Mouse (Mus musculus): Measurements from ENCODE around the gene I0C0044D17Rik. TPM values are rescaled to one million over a fixed set of nuclear protein-coding genes. Genes with fewer than 3 reads are reported as not detected.

The I0C0044D17Rik gene
- polyA plus RNA-seq, 1 experiment from 2014 or later = not detected

DNA sequence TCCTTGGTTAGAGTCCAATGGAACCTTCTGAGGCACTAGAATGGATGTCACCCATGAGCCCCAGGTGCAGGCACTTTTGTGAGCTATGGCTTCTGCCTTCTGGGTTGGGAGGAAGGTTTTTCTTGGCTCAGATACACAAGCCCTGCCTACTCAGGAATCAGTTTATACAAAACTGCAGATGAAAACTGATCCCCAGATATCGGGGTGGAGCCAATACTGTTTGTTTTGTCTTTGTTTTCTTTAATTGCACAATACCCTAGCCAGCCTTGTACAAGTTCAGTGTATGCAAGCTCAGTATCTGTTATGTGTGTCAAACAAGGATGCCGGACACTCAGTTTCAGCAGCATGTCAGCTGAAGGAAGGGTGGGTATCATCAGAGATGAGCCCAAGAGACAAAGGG lies 28.4 kb downstream of the I0C0044D17Rik start:
- Histone ChIP-seq H3K27ac (ENCODE audit: low read depth, low read length) (no peak overlapping the region), H3K9ac (ENCODE audit: low read depth, low read length) (no peak overlapping the region), H3K27me3 (ENCODE audit: control insufficient read depth, insufficient read depth, low read length) (no peaks in the 10 kb centered on the region), H3K4me1 (ENCODE audit: control insufficient read depth, insufficient read depth, low read length) (0 out of 2 replicates have a peak, but pooled peaks cover 3% of the 10 kb centered on the region), H3K4me3 (ENCODE audit: low read length) (no peak overlapping the region), H3K36me3 (ENCODE audit: control insufficient read depth, insufficient read depth, low read length) (no peaks in the 10 kb centered on the region), H3K9me3 (ENCODE audit: control insufficient read depth, low read length) (no peaks in the 10 kb centered on the region), H3K4me2 (replicated peaks; ENCODE audit: low read depth, low read length) (no peak overlapping the region)
- 77% methylated on average over 2 of the region's 2 CpGs for WGBS
- ATAC-seq (ENCODE audit: low FRiP score, low TSS enrichment) = no peak

DNA sequence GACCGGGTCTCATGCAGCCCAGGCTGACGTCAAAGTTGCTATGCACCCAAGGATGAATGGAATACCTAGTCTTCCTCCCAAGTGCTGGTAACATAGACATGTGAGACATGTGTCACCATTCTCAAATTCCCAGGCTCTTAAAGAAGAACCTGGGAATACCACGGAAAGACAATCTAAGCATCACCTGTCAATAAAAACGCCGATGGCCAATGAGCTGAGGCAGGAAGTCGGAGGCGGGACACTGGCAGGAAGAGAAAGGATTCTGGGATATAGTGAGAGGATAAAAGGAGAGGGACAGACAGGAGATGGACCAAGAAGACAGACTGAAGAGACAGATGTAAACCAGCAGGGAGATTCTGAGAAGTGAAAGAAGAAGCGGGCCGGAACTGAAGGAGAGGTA lies 30.2 kb downstream of the I0C0044D17Rik start:
- H3K4me1 ChIP-seq (ENCODE audit: control insufficient read depth, insufficient read depth, low read length) = peaks cover 3% of the 10 kb centered on the region; the same call in 1 of the 2 replicates
- ATAC-seq (ENCODE audit: low FRiP score, low TSS enrichment) = no peak
- H3K36me3 ChIP-seq (ENCODE audit: control insufficient read depth, insufficient read depth, low read length) = no peaks in the 10 kb centered on the region
- no peak overlapping the region for H3K4me2 ChIP-seq (replicated peaks; ENCODE audit: low read depth, low read length)
- no peak overlapping the region for H3K9ac ChIP-seq (ENCODE audit: low read depth, low read length)
- H3K27ac ChIP-seq (ENCODE audit: low read depth, low read length) = no peak overlapping the region
- no peak overlapping the region for H3K4me3 ChIP-seq (ENCODE audit: low read length)
- H3K9me3 ChIP-seq (ENCODE audit: control insufficient read depth, low read length) = no peaks in the 10 kb centered on the region
- 92% methylated on average over 9 of the region's 9 CpGs for WGBS
- no peaks in the 10 kb centered on the region for H3K27me3 ChIP-seq (ENCODE audit: control insufficient read depth, insufficient read depth, low read length)

DNA sequence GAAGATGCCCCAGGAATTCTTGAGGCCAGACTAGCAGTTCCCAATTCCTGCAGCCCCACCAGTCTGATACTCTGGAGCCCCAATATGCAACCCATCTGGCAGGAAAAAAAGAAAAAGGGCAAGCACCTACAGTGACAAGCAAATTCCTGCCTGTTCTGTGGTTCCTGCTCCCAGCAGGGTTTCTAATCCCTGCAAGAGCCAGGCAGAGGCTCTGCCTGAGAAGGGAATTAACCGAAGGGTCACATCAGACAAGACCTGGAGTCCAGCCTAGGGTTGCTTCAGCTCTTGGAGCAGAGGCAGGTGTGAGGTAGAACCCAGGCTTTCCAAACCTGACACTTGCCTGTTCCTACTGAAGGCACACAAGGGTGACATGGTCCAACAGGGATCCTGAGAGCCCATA lies 32.9 kb downstream of the I0C0044D17Rik start:
- Histone ChIP-seq H3K9ac (ENCODE audit: low read depth, low read length) (no peak overlapping the region), H3K4me3 (ENCODE audit: low read length) (no peak overlapping the region), H3K27me3 (ENCODE audit: control insufficient read depth, insufficient read depth, low read length) (no peaks in the 10 kb centered on the region), H3K27ac (ENCODE audit: low read depth, low read length) (no peak overlapping the region; the same call in 1 of the 2 replicates), H3K4me2 (replicated peaks; ENCODE audit: low read depth, low read length) (no peak overlapping the region), H3K36me3 (ENCODE audit: control insufficient read depth, insufficient read depth, low read length) (no peaks in the 10 kb centered on the region), H3K4me1 (ENCODE audit: control insufficient read depth, insufficient read depth, low read length) (no peaks in the 10 kb centered on the region; the same call in 1 of the 2 replicates), H3K9me3 (ENCODE audit: control insufficient read depth, low read length) (no peaks in the 10 kb centered on the region)
- ATAC-seq (ENCODE audit: low FRiP score, low TSS enrichment) = no peak
- WGBS = 67% methylated on average over 1 of the region's 1 CpGs

DNA sequence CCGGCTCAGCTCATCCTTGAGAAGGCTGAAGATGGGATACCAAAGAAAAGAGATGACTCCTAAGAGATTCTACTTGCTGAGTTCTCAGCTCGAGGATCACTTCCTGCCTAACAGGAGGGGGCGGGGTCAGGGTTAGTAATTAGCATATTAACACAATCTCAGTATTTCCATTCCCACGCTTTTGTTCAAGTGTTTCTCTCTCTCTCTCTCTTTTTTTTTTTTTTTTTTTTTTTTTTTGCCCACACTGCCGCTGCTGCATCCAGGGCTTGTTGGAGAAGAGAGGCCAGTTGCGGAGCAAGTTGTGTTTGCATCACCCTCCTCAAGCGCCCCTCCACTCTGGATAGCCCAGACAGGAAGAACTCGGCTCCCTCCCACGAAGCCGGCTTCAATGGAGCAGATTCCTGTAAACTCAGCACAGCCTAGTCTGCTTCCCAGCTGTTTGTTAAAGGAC lies 33.8 kb downstream of the I0C0044D17Rik start:
- WGBS = 1% methylated on average over 10 of the region's 10 CpGs
- Histone ChIP-seq H3K4me3 (ENCODE audit: low read length) (peak overlapping the region; percentile 18; the same call in 1 of the 2 replicates), H3K36me3 (ENCODE audit: control insufficient read depth, insufficient read depth, low read length) (no peaks in the 10 kb centered on the region), H3K4me2 (replicated peaks; ENCODE audit: low read depth, low read length) (peak overlapping the region; percentile 30), H3K9me3 (ENCODE audit: control insufficient read depth, low read length) (no peaks in the 10 kb centered on the region), H3K27me3 (ENCODE audit: control insufficient read depth, insufficient read depth, low read length) (no peaks in the 10 kb centered on the region), H3K4me1 (ENCODE audit: control insufficient read depth, insufficient read depth, low read length) (no peaks in the 10 kb centered on the region; the same call in 1 of the 2 replicates), H3K27ac (ENCODE audit: low read depth, low read length) (peak overlapping the region; percentile 56; the same call in 1 of the 2 replicates), H3K9ac (ENCODE audit: low read depth, low read length) (no peak overlapping the region)
- peak; percentile 73 for ATAC-seq (ENCODE audit: low FRiP score, low TSS enrichment)

DNA sequence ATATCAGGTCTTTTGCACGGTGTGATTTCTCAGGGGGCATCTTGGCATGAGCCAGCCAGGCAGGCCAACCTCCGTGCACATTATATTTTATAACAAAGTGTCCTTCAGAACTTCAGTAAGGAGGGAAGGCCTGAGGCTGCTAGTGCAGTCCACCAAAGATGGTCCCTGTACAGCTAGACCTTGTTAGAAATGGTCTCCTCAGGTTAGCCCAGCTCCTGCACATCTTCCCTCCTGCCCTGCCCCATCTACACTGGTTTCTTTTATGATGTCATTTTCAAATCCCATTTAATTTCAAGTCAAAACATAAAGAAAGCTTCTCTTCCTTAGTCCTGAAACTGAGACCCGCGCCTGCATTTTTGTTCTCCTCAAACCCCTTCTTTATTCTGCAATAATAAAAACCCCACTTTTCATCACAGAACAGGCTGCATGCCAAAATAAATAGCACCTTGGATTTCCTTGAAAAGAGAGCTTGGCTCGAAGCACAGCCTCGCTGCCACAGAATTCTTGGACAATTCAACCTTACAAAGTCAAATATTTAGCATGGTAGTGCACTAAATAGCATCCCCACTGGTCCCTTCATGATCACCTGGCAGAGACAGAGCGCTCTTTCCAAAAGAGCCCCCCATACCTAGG lies 34.4 kb downstream of the I0C0044D17Rik start:
- 65% methylated on average over 7 of the region's 7 CpGs for WGBS
- Histone ChIP-seq H3K27me3 (ENCODE audit: control insufficient read depth, insufficient read depth, low read length) (no peaks in the 10 kb centered on the region), H3K27ac (ENCODE audit: low read depth, low read length) (no peak overlapping the region; the same call in 1 of the 2 replicates), H3K4me1 (ENCODE audit: control insufficient read depth, insufficient read depth, low read length) (no peaks in the 10 kb centered on the region; the same call in 1 of the 2 replicates), H3K9me3 (ENCODE audit: control insufficient read depth, low read length) (no peaks in the 10 kb centered on the region), H3K4me2 (replicated peaks; ENCODE audit: low read depth, low read length) (peak overlapping the region; percentile 30), H3K36me3 (ENCODE audit: control insufficient read depth, insufficient read depth, low read length) (no peaks in the 10 kb centered on the region), H3K9ac (ENCODE audit: low read depth, low read length) (no peak overlapping the region), H3K4me3 (ENCODE audit: low read length) (peak overlapping the region; percentile 18; the same call in 1 of the 2 replicates)
- ATAC-seq (ENCODE audit: low FRiP score, low TSS enrichment) = no peak

DNA sequence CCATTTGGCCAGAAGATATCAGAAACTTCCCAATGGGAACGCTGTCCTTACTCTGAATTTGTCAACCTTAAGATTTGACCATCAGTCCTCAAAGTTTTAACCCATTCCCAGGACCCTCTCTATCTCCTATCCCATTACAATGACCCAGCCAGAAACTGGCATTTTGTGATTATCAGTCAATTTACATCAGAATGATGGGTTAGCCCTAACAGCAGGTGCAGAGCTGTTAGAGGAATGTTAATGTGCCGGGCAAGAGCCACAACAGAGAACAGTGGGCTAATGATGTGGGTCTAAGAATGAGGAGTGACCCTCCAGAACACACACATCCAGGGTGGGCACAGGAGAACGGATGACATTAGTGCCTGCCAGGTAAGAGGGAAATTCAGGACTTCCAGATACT lies 37.4 kb downstream of the I0C0044D17Rik start:
- ATAC-seq (ENCODE audit: low FRiP score, low TSS enrichment) = no peak
- no peak overlapping the region for H3K27ac ChIP-seq (ENCODE audit: low read depth, low read length)
- no peak overlapping the region for H3K4me2 ChIP-seq (replicated peaks; ENCODE audit: low read depth, low read length)
- no peaks in the 10 kb centered on the region for H3K36me3 ChIP-seq (ENCODE audit: control insufficient read depth, insufficient read depth, low read length)
- H3K4me1 ChIP-seq (ENCODE audit: control insufficient read depth, insufficient read depth, low read length) = no peaks in the 10 kb centered on the region; the same call in 1 of the 2 replicates
- H3K4me3 ChIP-seq (ENCODE audit: low read length) = no peak overlapping the region
- no peaks in the 10 kb centered on the region for H3K27me3 ChIP-seq (ENCODE audit: control insufficient read depth, insufficient read depth, low read length)
- H3K9ac ChIP-seq (ENCODE audit: low read depth, low read length) = no peak overlapping the region
- no peaks in the 10 kb centered on the region for H3K9me3 ChIP-seq (ENCODE audit: control insufficient read depth, low read length)
- WGBS = 22% methylated on average over 3 of the region's 3 CpGs

DNA sequence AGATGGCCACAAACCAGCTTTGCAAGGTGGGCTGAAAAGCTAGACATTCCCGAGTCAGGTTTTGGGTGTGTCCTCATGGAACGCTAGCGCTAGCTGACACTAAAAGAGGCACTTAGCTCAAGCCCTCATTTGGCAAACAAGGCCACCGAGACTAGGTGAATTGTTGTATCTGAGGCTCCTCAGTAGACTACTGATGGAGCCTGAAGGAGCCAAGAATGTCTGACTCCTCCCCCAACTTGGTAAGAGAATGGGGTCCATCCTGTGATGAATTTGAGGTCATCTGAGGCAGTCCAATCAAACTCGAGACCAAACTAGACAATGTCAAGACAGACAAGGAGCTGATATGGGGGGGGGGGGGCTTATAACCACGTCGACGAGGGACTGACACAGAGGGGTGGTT lies 37.8 kb downstream of the I0C0044D17Rik start:
- 24% methylated on average over 8 of the region's 8 CpGs for WGBS
- no peak overlapping the region for H3K27ac ChIP-seq (ENCODE audit: low read depth, low read length)
- H3K9ac ChIP-seq (ENCODE audit: low read depth, low read length) = no peak overlapping the region
- no peak overlapping the region for H3K4me2 ChIP-seq (replicated peaks; ENCODE audit: low read depth, low read length)
- no peaks in the 10 kb centered on the region for H3K9me3 ChIP-seq (ENCODE audit: control insufficient read depth, low read length)
- H3K36me3 ChIP-seq (ENCODE audit: control insufficient read depth, insufficient read depth, low read length) = no peaks in the 10 kb centered on the region
- no peaks in the 10 kb centered on the region for H3K27me3 ChIP-seq (ENCODE audit: control insufficient read depth, insufficient read depth, low read length)
- no peak overlapping the region for H3K4me3 ChIP-seq (ENCODE audit: low read length)
- no peak for ATAC-seq (ENCODE audit: low FRiP score, low TSS enrichment)
- H3K4me1 ChIP-seq (ENCODE audit: control insufficient read depth, insufficient read depth, low read length) = peaks cover under 1% of the 10 kb centered on the region; the same call in 1 of the 2 replicates

DNA sequence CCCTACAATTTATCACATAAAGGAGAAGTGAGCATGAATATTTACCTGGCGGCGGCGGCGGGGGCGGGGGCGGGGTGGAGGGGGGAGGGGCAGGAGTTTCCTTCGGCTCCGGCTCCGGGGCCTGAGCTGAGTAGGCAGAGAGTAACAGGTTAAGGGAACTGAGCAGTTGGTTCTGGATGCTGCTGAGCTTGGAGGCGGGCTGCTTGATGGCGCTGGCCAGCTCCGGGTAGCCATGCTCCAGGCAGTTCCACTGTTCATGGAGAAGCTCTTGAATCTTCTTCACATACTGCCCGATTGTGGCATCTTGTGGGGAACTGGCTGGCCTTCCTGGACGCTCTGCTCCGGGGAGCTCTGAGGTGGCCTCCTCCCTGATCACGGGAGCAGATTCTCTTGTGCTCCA lies 45.4 kb downstream of the I0C0044D17Rik start:
- H3K36me3 ChIP-seq (ENCODE audit: control insufficient read depth, insufficient read depth, low read length) = no peaks in the 10 kb centered on the region; the same call in 1 of the 2 replicates
- H3K4me1 ChIP-seq (ENCODE audit: control insufficient read depth, insufficient read depth, low read length) = peaks cover 13% of the 10 kb centered on the region; the same call in 1 of the 2 replicates
- no peaks in the 10 kb centered on the region for H3K9me3 ChIP-seq (ENCODE audit: control insufficient read depth, low read length)
- no peak overlapping the region for H3K9ac ChIP-seq (ENCODE audit: low read depth, low read length)
- ATAC-seq (ENCODE audit: low FRiP score, low TSS enrichment) = peak; percentile 37; the same call in 1 of the 2 replicates
- no peak overlapping the region for H3K27ac ChIP-seq (ENCODE audit: low read depth, low read length)
- H3K4me3 ChIP-seq (ENCODE audit: low read length) = no peak overlapping the region
- peak overlapping the region; percentile 11; the same call in 1 of the 2 replicates for H3K4me2 ChIP-seq (replicated peaks; ENCODE audit: low read depth, low read length)
- no peaks in the 10 kb centered on the region for H3K27me3 ChIP-seq (ENCODE audit: control insufficient read depth, insufficient read depth, low read length)
- WGBS = 22% methylated on average over 16 of the region's 16 CpGs

DNA sequence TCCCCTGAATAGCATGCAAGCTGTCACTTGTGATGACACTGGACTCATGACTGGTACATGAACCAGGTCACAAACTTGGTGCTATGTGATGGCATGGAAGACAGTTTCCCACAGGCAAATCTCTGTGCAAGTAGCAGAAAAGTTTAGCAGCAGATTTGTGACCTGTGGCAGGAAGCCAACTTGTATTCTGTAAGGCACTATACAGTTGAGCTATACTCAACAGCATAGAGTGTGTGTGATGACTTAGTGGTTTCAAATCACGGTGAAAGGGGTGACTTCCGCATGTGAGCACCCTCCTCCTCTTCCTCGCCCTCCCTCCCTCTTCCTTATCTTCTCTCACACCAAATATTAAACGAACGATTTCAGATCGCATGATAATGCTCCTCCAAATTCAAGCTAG lies 46.2 kb downstream of the I0C0044D17Rik start:
- no peak overlapping the region for H3K4me2 ChIP-seq (replicated peaks; ENCODE audit: low read depth, low read length)
- ATAC-seq (ENCODE audit: low FRiP score, low TSS enrichment) = no peak
- no peaks in the 10 kb centered on the region for H3K27me3 ChIP-seq (ENCODE audit: control insufficient read depth, insufficient read depth, low read length)
- no peak overlapping the region for H3K9ac ChIP-seq (ENCODE audit: low read depth, low read length)
- no peak overlapping the region for H3K4me3 ChIP-seq (ENCODE audit: low read length)
- no peaks in the 10 kb centered on the region for H3K9me3 ChIP-seq (ENCODE audit: control insufficient read depth, low read length)
- no peak overlapping the region for H3K27ac ChIP-seq (ENCODE audit: low read depth, low read length)
- 76% methylated on average over 6 of the region's 6 CpGs for WGBS
- H3K4me1 ChIP-seq (ENCODE audit: control insufficient read depth, insufficient read depth, low read length) = peaks cover 13% of the 10 kb centered on the region; the same call in 1 of the 2 replicates
- H3K36me3 ChIP-seq (ENCODE audit: control insufficient read depth, insufficient read depth, low read length) = no peaks in the 10 kb centered on the region; the same call in 1 of the 2 replicates

All from kidney, embryonic 14.5 days (tissue).